Mouse (Mus musculus) midbrain, embryonic 14.5 days (tissue): Measurements from ENCODE around the gene Iqcf6. TPM values are rescaled to one million over a fixed set of nuclear protein-coding genes. Genes with fewer than 3 reads are reported as not detected.

ENCODE experiments used
- ATAC-seq: fragments of 200-750 bp; cut with Nextera tagmentation; 2 replicates; pipeline ENCODE4 v1.8.0; 2017; ENCODE audit warnings: moderate number of reproducible peaks, moderate library complexity; ENCODE audit not compliant: low FRiP score, low TSS enrichment
- DNase-seq: peaks from one replicate; pipeline ENCODE4 v3.0.0-alpha.2; 2015
- H3K27ac ChIP-seq: fragments of 300-500 bp; sonication (generic); replicated peaks from 2 replicates; pipeline ENCODE4 v1.5.1; 2014; ENCODE audit warnings: mild to moderate bottlenecking, low read depth, low read length, moderate library complexity
- H3K27me3 ChIP-seq: fragments of 300-500 bp; sonication (generic); 2 replicates; pipeline ENCODE4 v1.6.1; 2014; ENCODE audit warnings: low read length, control low read depth, mixed read lengths; ENCODE audit not compliant: control insufficient read depth, insufficient read depth
- H3K36me3 ChIP-seq: fragments of 300-500 bp; sonication (generic); 2 replicates; pipeline ENCODE4 v1.6.1; 2014; ENCODE audit warnings: low read length, control low read depth; ENCODE audit not compliant: control insufficient read depth, insufficient read depth
- H3K4me1 ChIP-seq: fragments of 300-500 bp; sonication (generic); 2 replicates; pipeline ENCODE4 v1.6.1; 2014; ENCODE audit warnings: mild to moderate bottlenecking, antibody characterized with exemption, low read length, control low read depth; ENCODE audit not compliant: control insufficient read depth, insufficient read depth
- H3K4me2 ChIP-seq: fragments of 300-500 bp; sonication (generic); 2 replicates; pipeline ENCODE4 v1.6.1; 2014; ENCODE audit warnings: mild to moderate bottlenecking, low read length, moderate library complexity
- H3K4me3 ChIP-seq: fragments of 300-500 bp; sonication (generic); replicated peaks from 2 replicates; pipeline ENCODE4 v1.5.1; 2014; ENCODE audit warnings: low read depth, low read length
- H3K9ac ChIP-seq: fragments of 300-500 bp; sonication (generic); replicated peaks from 2 replicates; pipeline ENCODE4 v1.6.1; 2014; ENCODE audit warnings: mild to moderate bottlenecking, low read length, moderate library complexity
- H3K9me3 ChIP-seq: fragments of 300-500 bp; sonication (generic); 2 replicates; pipeline ENCODE4 v1.6.1; 2016; ENCODE audit warnings: low read length, control low read depth, mixed read lengths; ENCODE audit not compliant: control insufficient read depth
- WGBS: fragments of 180-500 bp; shearing (Covaris S2); extraction: QIAGEN DNeasy Blood & Tissue Kit; methylation state at CpG from one replicate; pipeline ENCODE4 v1.1.7; 2014; 5-methylcytosine and 5-hydroxymethylcytosine counted together
- polyA plus RNA-seq: library from polyadenylated mRNA; unstranded; fragments of >200 nt; fragmentation: Nextera tagmentation; extraction: Ambion mirVana; gene quantifications from 2 replicates; pipeline ENCODE4 v1.2.1, GENCODE M21; 2014

The Iqcf6 gene
- polyA plus RNA-seq, 1 experiment from 2014 or later: not detected

DNA sequence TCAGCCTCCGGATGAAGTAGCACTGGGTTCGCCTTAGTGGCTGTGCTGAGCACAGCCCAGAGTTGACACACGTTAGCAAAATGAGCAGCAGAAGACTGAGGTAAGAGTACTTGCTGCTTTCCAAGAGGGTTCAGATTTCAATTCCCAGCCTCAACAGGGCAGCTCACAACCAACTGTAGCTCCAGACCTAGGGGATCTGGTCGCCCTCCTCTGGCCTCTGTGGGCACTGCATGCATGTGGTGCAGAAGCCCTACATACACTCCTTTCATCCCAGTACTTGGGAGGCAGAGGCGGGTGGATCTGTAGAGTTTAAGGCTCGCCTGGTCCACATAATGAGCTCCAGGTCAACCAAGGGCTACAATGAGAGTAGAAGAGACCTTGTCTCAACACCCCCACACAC lies 17.4 kb downstream of the Iqcf6 start:
- H3K36me3 ChIP-seq: no peaks in the 10 kb centered on the region
- DNase-seq: no peak
- no peaks in the 10 kb centered on the region for H3K4me1 ChIP-seq
- no peak overlapping the region for H3K4me3 ChIP-seq
- 78% methylated on average over 6 of the region's 6 CpGs for WGBS
- H3K27me3 ChIP-seq: no peaks in the 10 kb centered on the region
- no peak overlapping the region for H3K27ac ChIP-seq
- no peak overlapping the region for H3K9ac ChIP-seq
- H3K4me2 ChIP-seq: no peak overlapping the region
- no peak for ATAC-seq
- H3K9me3 ChIP-seq: no peaks in the 10 kb centered on the region

DNA sequence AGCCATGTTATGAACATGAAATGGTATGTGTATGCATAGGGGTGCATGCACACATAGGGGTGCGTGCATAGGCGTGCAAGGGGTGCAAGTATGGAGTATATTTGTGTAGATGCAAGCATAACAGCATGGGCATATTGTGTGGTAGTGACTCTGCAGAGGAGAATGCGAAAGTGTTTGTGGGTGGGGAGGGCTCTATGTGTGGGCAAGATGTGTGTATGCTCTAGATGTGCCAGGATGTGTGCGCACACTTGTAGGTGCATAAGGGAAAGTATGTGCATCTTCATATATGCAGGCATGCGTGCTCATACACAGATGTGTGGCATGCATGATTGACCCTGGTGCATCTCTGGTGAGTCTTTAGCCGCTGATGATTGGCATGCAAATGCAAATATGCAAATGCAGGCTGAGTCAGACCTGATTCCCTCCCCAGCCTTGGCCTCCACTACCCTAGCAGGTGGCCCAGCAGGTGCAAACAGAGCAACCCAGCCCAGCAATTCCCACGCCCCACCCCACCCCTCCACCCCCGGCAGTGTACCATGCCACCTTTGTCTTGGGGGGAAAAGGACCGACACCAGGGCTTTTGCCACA lies 19.4 kb downstream of the Iqcf6 start:
- no peak overlapping the region for H3K9ac ChIP-seq
- no peaks in the 10 kb centered on the region for H3K4me1 ChIP-seq
- DNase-seq: no peak
- no peak for ATAC-seq
- no peak overlapping the region for H3K4me2 ChIP-seq
- no peaks in the 10 kb centered on the region for H3K9me3 ChIP-seq
- 0 out of 2 replicates have a peak, but pooled peaks cover 2% of the 10 kb centered on the region for H3K36me3 ChIP-seq
- no peaks in the 10 kb centered on the region for H3K27me3 ChIP-seq
- 69% methylated on average over 9 of the region's 9 CpGs for WGBS
- no peak overlapping the region for H3K4me3 ChIP-seq
- no peak overlapping the region for H3K27ac ChIP-seq

DNA sequence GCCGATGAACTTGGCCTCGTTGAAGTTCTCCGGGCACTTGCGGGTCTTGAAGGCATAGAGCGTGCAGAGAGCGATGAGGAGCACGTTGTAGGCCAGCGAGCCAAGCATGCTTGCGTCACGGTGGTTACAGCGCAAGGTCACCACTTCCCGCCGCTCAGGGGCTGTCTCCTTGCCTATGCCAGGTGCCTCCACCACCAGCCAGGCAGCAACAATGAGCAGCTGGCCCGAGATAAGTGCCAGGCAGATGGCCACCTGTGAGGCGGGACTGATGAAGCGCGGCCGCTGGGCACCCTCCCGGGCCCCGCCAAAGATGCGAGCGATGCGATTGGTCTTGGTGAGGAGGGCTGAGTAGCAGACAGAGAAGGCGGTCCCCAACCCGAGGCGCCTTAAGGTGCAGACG lies 20.8 kb downstream of the Iqcf6 start:
- no peak overlapping the region for H3K4me2 ChIP-seq
- H3K4me3 ChIP-seq: no peak overlapping the region
- ATAC-seq (no peak), DNase-seq (no peak)
- 76% methylated on average over 27 of the region's 27 CpGs for WGBS
- H3K4me1 ChIP-seq: no peaks in the 10 kb centered on the region
- no peak overlapping the region for H3K27ac ChIP-seq
- H3K9ac ChIP-seq: no peak overlapping the region
- H3K27me3 ChIP-seq: no peaks in the 10 kb centered on the region
- no peaks in the 10 kb centered on the region for H3K9me3 ChIP-seq
- 0 out of 2 replicates have a peak, but pooled peaks cover 2% of the 10 kb centered on the region for H3K36me3 ChIP-seq

DNA sequence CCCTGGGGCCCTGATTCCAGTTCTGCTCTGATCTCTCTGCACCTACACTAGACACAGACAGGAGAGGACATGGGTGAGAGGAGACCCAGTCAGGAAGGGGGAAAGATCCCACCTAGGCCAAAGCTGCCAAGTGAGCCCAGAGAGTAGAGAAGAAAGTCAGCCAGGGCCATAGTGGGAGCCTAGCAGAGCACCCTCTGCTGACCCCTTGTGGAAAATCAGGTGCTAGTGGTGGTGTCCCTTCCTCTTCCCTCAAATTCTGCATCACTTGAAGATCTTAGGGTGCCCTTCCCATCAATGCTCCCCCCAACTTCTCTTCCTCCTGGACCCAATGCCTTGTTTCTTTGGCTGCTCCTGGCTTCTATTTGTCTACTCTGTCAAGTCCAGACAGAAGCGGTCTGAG lies 26.3 kb downstream of the Iqcf6 start:
- no peak overlapping the region for H3K27ac ChIP-seq
- H3K9ac ChIP-seq: no peak overlapping the region
- no peaks in the 10 kb centered on the region for H3K9me3 ChIP-seq
- no peak overlapping the region for H3K4me2 ChIP-seq
- no peak for ATAC-seq
- 74% methylated on average over 1 of the region's 1 CpGs for WGBS
- DNase-seq: peak; percentile 37
- H3K27me3 ChIP-seq: 0 out of 2 replicates have a peak, but pooled peaks cover 5% of the 10 kb centered on the region
- H3K4me3 ChIP-seq: no peak overlapping the region
- H3K36me3 ChIP-seq: 0 out of 2 replicates have a peak, but pooled peaks cover 2% of the 10 kb centered on the region
- peaks cover 9% of the 10 kb centered on the region; the same call in 1 of the 2 replicates for H3K4me1 ChIP-seq

DNA sequence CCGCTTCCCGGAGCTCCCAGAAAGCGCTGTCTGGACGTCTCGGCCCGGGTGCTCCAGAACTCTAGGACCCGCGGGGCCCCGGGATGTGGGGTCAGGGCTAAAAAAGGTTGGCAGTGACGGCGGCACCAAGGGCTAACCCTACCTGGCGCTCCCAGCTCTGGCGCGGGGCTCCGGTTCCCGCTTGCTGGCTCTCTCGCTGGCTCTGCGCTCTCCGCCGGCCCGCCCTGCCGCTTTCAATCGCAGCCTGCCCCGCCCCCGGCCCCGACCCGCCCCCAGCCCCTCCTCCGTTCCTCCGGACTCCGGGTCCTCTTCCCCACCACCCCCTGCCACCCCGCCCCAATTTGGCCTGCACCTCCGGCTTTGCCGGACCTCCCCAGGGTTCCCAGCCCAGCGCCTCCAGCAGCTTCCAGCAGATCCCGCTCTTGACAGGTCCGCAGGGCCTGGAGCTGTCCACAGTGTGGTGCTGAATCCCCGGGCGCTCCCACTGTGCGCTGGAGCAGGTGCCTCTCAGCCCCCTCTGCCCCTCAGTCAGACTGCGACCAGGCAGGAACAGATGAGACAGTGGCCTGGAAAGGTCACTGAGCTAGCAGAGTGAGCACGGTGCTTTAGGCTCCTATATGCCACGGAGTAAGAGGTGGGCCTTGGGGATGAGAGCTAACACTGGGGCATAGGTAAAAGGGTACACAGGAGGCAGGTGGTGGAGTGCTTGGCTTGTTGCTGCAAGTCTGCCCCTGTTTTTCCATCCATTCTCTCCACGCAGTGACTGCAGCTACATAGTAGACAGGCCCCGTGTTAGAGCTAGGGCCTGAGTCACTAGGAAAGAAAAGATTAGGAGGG lies 29.7 kb downstream of the Iqcf6 start, which contains the start of gene Grm2:
Gene Grm2, minus strand, starts transcription at position 199 of the 837 bp plus-strand sequence.
- Histone ChIP-seq H3K27me3 (0 out of 2 replicates have a peak, but pooled peaks cover 5% of the 10 kb centered on the region), H3K36me3 (peaks cover 13% of the 10 kb centered on the region), H3K9me3 (no peaks in the 10 kb centered on the region), H3K4me1 (peaks cover 9% of the 10 kb centered on the region; the same call in 1 of the 2 replicates), H3K4me3 (peak within 1 kb of the TSS; percentile 48), H3K4me2 (peak within 1 kb of the TSS; percentile 78), H3K27ac (peak within 1 kb of the TSS; percentile 26; the same call in 1 of the 2 replicates), H3K9ac (peak within 1 kb of the TSS; percentile 67)
- ATAC-seq (peak; percentile 31; the same call in 1 of the 2 replicates), DNase-seq (peak; percentile 72)
- WGBS: under 1% methylated on average over 44 of the region's 44 CpGs

DNA sequence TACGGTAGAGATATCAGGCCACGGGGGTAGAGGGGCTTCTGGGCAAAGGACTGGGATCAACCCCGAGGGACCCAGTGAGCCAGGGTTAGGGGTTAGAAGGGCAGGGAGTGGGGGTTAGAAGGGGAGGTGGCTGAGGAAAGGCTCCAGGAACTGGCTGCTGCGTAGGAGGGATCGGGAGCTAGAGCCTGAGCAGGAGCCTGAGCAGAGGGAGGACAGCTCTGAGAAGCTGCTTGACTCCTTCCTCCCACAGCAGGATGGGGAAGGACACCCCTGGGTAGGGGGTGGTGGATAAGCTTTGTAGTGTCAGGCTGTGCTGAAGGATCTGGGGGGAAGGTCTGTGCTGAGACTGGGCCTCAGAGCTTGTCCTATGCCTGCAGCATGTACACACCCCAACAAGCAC lies 30.4 kb downstream of the Iqcf6 start:
- DNase-seq: no peak
- Histone ChIP-seq H3K4me2 (peak overlapping the region; percentile 78), H3K27ac (peak overlapping the region; percentile 26; the same call in 1 of the 2 replicates), H3K36me3 (peaks cover 20% of the 10 kb centered on the region), H3K9ac (no peak overlapping the region), H3K4me3 (no peak overlapping the region), H3K9me3 (no peaks in the 10 kb centered on the region), H3K4me1 (peaks cover 9% of the 10 kb centered on the region; the same call in 1 of the 2 replicates), H3K27me3 (0 out of 2 replicates have a peak, but pooled peaks cover 5% of the 10 kb centered on the region)
- no peak for ATAC-seq
- WGBS: 24% methylated on average over 5 of the region's 5 CpGs

DNA sequence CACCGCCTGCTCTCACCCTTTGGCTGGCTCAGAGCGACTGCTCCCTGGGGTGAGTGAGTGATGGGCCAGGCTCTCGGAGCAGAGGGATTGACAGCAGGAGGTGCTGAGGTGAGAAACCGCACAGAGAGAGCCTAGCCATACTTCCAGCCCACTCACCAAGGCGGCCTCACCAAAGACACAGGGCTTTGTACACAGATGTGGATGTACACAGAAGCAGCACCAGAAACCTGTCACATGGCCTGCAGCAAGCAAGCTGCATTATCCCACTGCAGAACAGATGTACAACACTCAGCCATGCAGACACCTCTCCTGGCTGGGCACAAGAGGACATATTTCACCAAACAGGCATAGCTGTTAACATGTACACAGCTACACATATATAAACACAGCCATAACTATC lies 31.2 kb downstream of the Iqcf6 start:
- ATAC-seq (no peak), DNase-seq (no peak)

DNA sequence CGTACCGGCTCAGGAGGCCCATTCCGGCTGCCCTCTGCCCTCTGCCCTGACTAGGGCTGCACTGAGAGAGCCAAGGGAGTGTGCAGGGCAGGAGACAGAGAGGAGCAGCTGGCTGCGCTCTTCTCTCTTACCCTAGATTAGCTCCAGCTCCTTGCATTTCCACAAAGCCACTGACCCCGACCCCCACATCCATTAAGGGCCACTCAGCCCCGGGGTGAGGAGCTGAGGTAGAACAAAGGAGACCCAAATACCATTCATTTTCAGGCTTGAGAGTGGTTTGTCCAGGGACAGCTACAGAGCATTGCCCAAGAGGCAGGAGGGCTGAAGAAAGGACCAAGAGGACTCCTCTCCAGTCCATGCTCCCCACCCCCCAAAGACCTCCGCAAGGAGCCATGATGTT lies 33.1 kb downstream of the Iqcf6 start:
- Histone ChIP-seq H3K9ac (no peak overlapping the region), H3K4me3 (no peak overlapping the region), H3K27me3 (0 out of 2 replicates have a peak, but pooled peaks cover 4% of the 10 kb centered on the region), H3K4me1 (peaks cover 16% of the 10 kb centered on the region), H3K9me3 (no peaks in the 10 kb centered on the region), H3K4me2 (no peak overlapping the region), H3K36me3 (peaks cover 27% of the 10 kb centered on the region), H3K27ac (no peak overlapping the region)
- 19% methylated on average over 7 of the region's 7 CpGs for WGBS
- no peak for ATAC-seq
- no peak for DNase-seq

More for the DNA sequence above, 31.2 kb downstream of the Iqcf6 start:
- Histone ChIP-seq H3K9ac (no peak overlapping the region), H3K36me3 (peaks cover 27% of the 10 kb centered on the region), H3K9me3 (no peaks in the 10 kb centered on the region), H3K4me2 (no peak overlapping the region), H3K27me3 (0 out of 2 replicates have a peak, but pooled peaks cover 5% of the 10 kb centered on the region), H3K4me1 (peaks cover 9% of the 10 kb centered on the region; the same call in 1 of the 2 replicates), H3K27ac (0 out of 2 replicates have a peak overlapping the region, but pooled peaks have one; percentile 55), H3K4me3 (no peak overlapping the region)
- 46% methylated on average over 5 of the region's 5 CpGs for whole genome bisulfite sequencing
